Mouse (Mus musculus) olfactory bulb, adult 2 months (tissue): Measurements from ENCODE around the gene Anapc10. TPM values are rescaled to one million over a fixed set of nuclear protein-coding genes. Genes with fewer than 3 reads are reported as not detected.
A peak's percentile ranks its signal among the peaks of the same experiment; 100 is the strongest.
"Not testable (repeated sequence)": the region's sequence is repeated elsewhere in the genome, so short reads cannot be mapped to it uniquely, and the experiment has no call there.

Source experiments
- H3K27ac ChIP-seq: fragments of 200-500 bp; 2 replicates; pipeline ENCODE4 v1.5.1; 2012; ENCODE audit warnings: low read depth, low read length; ENCODE audit not compliant: insufficient read depth
- H3K4me1 ChIP-seq: fragments of 200-500 bp; 2 replicates; pipeline ENCODE4 v1.6.1; 2012; ENCODE audit warnings: low read length; ENCODE audit not compliant: control insufficient read depth, insufficient read depth
- H3K4me3 ChIP-seq: fragments of 200-500 bp; 2 replicates; pipeline ENCODE4 v1.5.1; 2012; ENCODE audit warnings: mild to moderate bottlenecking, low read depth, low read length, moderate library complexity; ENCODE audit not compliant: insufficient read depth
- CTCF ChIP-seq: fragments of 200-500 bp; IDR thresholded peaks from 2 replicates; pipeline ENCODE4 v1.5.1; 2012; ENCODE audit warnings: low read depth, mild to moderate bottlenecking, low read length, moderate library complexity; ENCODE audit not compliant: insufficient read depth
- POLR2A ChIP-seq: fragments of 200-500 bp; IDR thresholded peaks from 2 replicates; pipeline ENCODE4 v1.6.1; 2012; ENCODE audit warnings: mild to moderate bottlenecking, low read depth, low read length, moderate library complexity; ENCODE audit not compliant: insufficient read depth
- WGBS: fragments of 180-500 bp; shearing (Covaris S2); methylation state at CpG from one replicate; pipeline ENCODE4 v1.1.7; 2018; 5-methylcytosine and 5-hydroxymethylcytosine counted together
- polyA plus RNA-seq: library from polyadenylated mRNA; stranded (reverse); fragments of >200 nt; gene quantifications from 2 replicates; pipeline ENCODE4 v1.2.4, GENCODE M21; 2012; ENCODE audit warnings: low replicate concordance; ENCODE audit not compliant: missing spikeins, insufficient read depth, insufficient read length

Anapc10 gene
- polyA plus RNA-seq = not detected in 2 replicates

DNA sequence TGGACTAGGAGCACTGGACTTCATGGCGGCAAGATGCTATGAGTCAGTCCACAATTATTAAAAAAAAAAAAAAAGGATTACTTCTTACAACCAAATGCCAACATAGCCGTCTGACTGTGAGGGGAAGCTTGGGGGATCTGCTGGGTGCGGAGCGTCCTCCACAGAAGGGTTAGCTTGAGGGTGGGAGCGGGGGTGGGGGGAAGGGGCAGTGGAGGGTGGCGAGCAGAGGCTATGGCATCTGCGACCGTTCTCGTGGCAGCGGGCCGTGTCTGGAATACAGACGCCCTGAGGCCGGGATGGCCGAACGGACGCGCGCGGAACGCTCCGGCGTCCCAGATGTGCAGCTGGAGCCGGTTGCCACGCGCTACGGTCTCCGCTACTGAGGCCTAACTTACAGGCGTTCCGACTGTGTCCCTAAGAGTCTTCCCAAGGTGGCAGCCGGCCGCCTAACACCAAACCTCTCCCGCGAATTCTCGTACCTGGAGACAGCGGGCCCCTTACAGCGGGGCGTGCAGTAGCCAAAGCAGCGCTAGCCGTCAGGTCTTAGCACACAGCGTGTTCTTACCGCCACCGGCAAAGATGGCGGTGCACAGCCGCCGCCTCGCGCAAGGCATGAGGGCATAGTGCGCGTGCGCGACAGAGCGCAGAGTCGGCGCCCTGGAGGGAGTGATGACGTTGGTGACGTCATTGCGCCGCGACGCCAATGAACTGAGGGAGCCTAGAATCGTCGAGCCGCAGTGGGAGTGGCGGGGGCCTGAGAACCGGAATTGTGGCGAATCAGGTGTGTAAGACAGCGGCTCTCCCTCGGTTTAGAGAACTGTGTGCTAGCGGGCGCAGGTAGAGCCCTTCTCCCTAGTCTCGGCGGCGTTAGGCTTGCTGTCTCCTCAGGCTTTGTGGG is at the start of gene Anapc10, which contains the start of gene Abce1:
Gene Anapc10, plus strand, starts transcription at position 757 of the 898 bp plus-strand sequence.
Gene Abce1, minus strand, starts transcription at position 677 of the 898 bp plus-strand sequence.
- Histone ChIP-seq H3K27ac (peak within 1 kb of the TSS; percentile 55), H3K4me1 (no peaks in the 10 kb centered on the region), H3K4me3 (peak within 1 kb of the TSS; percentile 82)
- TF ChIP-seq POLR2A (peak; percentile 74), CTCF (no peak)
- under 1% methylated on average over 73 of the region's 73 CpGs for WGBS

DNA sequence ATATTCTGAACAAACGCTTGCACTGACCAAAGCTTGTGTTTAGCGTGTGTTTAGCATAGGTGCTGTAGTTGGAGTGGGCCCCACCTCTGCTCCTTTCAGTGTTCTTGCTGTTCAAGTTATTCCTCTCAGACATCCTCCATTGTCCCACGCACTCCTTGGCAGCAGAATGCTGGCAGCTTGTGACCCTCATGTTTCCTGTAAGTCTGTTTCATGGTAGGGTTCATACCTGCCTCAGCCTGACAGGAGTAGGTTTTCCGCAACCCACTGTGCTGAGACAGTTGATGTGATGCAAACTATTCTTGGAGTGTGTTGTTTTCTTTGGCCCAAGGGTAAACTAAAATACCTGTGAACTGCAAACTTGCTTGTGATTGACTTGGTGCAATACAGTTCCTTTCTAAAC is 35.2 kb upstream of the Anapc10 start:
- TF ChIP-seq POLR2A = no peak
- Histone ChIP-seq H3K4me3 (no peak overlapping the region), H3K27ac (no peak overlapping the region), H3K4me1 (peaks cover 8% of the 10 kb centered on the region; the same call in 1 of the 2 replicates)
- 87% methylated on average over 4 of the region's 4 CpGs for WGBS

DNA sequence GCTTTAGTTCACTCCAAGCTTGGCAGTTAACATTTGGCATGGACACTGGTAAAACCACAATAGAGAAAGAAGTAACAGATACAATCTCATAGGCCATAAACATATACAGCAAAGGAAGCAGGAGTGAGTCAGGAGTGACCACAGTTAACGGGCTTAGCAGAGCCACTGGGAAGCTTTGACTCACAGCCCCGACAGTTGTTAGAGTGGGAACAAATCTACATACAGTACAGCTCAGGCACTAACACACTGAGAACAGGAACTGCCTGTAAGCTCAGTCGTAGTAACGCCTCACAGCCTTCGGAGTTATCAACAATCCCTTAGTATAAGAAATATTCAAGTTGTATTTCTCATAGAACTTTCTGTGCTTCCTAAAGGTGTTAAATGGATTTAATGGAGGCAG is 32.6 kb upstream of the Anapc10 start:
- TF ChIP-seq POLR2A = no peak
- no peak for TF ChIP-seq CTCF
- WGBS = 63% methylated on average over 5 of the region's 5 CpGs
- no peak overlapping the region for H3K27ac ChIP-seq

DNA sequence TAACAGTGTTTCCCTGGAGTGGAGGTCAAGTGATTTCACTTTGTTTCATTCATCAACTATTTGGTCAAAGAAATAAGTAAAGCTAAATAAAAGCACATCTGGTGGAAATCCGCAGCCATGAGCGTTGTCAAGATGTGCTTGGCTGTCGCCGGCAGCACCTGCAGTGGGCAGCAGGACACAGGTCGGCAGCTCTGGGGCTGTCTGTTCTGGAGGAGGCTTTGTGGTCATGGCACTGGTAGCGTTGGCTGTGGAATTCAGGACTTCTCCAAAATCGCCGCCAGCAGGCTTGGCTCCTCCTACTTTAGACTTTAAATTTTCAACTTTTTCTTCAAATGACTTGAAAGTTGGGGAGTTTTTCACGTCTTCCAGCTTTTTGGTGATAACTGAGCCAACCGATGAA is 31.5 kb upstream of the Anapc10 start:
- 54% methylated on average over 10 of the region's 10 CpGs for WGBS
- not testable (repeated sequence) for H3K4me1 ChIP-seq, H3K27ac ChIP-seq
- H3K4me3 ChIP-seq = peak overlapping the region; percentile 43

More for the DNA sequence above, 32.6 kb upstream of the Anapc10 start:
- no peak overlapping the region for H3K4me3 ChIP-seq
- H3K4me1 ChIP-seq = peaks cover 8% of the 10 kb centered on the region; the same call in 1 of the 2 replicates

DNA sequence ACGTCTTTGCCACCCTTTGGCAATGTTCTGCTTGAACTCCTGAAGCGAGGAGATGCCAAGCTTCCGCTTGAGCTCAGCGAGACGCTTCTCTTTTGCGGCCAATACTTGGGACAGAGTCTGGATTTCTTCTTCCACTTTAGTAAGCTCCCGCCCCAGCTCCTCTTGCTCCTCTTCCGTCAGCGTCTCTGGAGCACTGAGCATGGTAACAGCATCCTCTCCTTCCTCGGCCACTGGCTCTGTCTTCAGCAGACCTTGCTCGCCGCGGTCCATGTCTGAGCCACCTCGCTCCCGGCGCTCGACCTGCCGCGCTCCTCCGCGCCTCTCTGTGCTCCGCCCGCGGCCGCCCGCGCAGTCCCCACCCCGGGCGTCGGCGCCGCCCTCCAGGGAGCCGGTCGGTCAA is 31.1 kb upstream of the Anapc10 start:
- no peak for TF ChIP-seq POLR2A
- no peak for TF ChIP-seq CTCF
- 11% methylated on average over 34 of the region's 34 CpGs for WGBS
- Histone ChIP-seq H3K27ac (no peak overlapping the region), H3K4me3 (peak overlapping the region; percentile 43), H3K4me1 (peaks cover 8% of the 10 kb centered on the region; the same call in 1 of the 2 replicates)

DNA sequence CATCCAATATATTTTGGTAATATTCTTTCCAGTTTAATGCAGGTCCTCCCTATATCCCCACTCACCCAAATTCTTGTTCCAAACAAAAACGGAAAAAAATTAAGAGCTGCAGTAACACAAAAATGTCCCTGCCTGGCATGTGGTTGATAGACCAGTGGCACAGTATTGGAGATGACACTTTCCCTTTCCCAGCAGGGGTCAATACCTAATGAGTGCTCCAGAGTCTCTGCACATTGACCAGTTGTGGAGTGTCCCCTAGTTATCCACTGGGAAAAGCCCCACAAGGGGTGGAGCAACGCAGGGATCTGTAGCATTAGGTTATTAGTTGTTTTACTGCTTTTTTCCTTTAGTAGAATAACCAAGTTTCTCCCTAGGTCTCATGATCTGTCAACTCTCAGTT is 30.7 kb upstream of the Anapc10 start:
- WGBS = 33% methylated on average over 2 of the region's 2 CpGs
- no peak overlapping the region for H3K27ac ChIP-seq
- TF ChIP-seq CTCF = no peak
- TF ChIP-seq POLR2A = no peak
- peak overlapping the region; percentile 43; the same call in 1 of the 2 replicates for H3K4me3 ChIP-seq
- peaks cover 8% of the 10 kb centered on the region; the same call in 1 of the 2 replicates for H3K4me1 ChIP-seq

DNA sequence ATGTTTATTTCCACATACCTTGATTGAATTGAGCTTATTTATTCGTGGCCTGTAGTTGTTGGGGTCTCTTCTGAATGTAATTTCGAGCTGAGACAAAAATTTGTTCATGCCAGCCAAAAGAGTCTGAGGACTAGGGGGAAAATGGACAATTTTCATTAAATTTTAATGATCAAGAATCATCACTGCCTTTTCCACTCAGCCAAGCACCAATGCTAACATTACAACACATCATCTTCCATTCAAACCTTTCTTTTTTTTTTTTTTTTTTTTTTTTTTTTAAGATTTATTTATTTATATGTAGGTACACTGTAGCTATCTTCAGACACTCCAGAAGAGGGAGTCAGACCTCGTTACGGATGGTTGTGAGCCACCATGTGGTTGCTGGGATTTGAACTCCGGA is 25.7 kb upstream of the Anapc10 start:
- not testable (repeated sequence) for H3K4me3 ChIP-seq, H3K27ac ChIP-seq, H3K4me1 ChIP-seq
- WGBS = 88% methylated on average over 5 of the region's 5 CpGs

DNA sequence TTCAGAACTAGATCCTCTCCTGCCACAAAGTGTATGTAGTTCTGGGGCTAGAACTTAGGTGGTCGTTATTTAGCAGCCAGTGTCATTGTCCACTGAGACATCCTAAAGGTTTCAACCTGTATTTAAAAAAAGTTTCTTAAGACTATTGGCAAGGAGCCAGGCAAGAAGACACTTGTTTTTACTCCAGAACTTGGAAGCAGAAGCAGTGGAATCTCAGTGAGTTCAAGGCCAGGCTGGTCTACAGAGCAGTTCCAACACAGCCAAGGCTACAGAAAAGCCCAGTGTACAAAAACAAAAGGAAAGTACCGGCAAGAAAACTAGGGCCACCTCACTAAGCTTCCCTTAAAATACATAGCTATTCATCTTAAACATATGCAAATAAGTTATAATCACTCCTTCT is 19.1 kb upstream of the Anapc10 start:
- Histone ChIP-seq H3K4me1 (no peaks in the 10 kb centered on the region), H3K4me3 (no peak overlapping the region), H3K27ac (no peak overlapping the region)
- 48% methylated on average over 2 of the region's 2 CpGs for WGBS
- TF ChIP-seq POLR2A = no peak
- TF ChIP-seq CTCF = no peak

DNA sequence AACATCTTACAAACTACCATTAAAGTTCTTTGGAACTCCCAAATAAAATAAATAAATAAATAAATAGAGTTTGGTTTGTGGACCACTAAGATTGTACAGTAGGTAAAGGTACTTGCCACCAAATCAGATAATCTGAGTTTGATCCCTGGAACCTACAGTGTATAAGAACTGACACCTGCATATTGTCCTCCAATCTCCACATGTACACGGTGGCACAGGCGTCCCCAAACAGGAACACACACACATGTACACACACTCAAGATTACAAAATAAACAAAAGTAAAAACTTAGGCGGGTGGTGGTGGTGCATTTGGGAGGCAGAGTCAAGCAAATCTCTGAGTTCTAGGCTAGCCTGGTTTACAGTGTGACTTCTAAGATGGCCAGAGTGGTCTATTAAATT is 4.9 kb upstream of the Anapc10 start:
- Histone ChIP-seq H3K4me1 (no peaks in the 10 kb centered on the region), H3K4me3 (no peak overlapping the region), H3K27ac (no peak overlapping the region)
- 93% methylated on average over 3 of the region's 3 CpGs for WGBS
- no peak for TF ChIP-seq CTCF
- no peak for TF ChIP-seq POLR2A

DNA sequence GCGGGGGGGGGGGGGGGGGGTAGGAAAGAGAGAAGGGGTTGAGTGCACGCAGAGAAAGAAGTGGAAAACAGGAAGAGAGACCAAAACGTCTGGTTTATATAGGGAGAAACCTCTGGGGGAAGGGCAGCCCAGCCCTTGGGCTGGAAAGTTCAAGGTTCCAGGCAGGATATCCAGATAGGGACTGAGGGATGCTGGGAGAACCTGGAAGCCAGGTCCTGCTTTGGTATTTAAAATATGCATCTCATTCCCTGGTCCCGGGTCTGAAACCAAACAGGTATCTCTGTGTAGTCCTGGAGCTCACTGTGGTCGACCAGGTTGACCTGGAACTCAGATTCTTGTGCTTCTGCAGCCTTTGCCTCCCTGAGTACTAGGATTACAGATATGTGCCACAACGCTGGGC is 1.1 kb downstream of the Anapc10 start:
- Histone ChIP-seq H3K27ac (no peak overlapping the region), H3K4me1 (no peaks in the 10 kb centered on the region), H3K4me3 (no peak overlapping the region)
- WGBS = 60% methylated on average over 6 of the region's 6 CpGs
- TF ChIP-seq CTCF (no peak), POLR2A (no peak)
